Mouse (Mus musculus) midbrain, embryonic 16.5 days (tissue): ENCODE data around the gene Pcare. TPM values are rescaled to one million over a fixed set of nuclear protein-coding genes. Genes with fewer than 3 reads are reported as not detected.

ENCODE experiments used
- ATAC-seq: fragments of 200-750 bp; cut with Nextera tagmentation; 2 replicates; pipeline ENCODE4 v1.8.0; 2017; ENCODE audit warnings: moderate TSS enrichment
- H3K27ac ChIP-seq: fragments of 300-500 bp; sonication (generic); 2 replicates; pipeline ENCODE4 v1.5.1; 2014; ENCODE audit warnings: mild to moderate bottlenecking, low read length, mixed read lengths
- H3K27me3 ChIP-seq: fragments of 300-500 bp; sonication (generic); 2 replicates; pipeline ENCODE4 v1.6.1; 2014; ENCODE audit warnings: low read depth, low read length, mixed read lengths; ENCODE audit not compliant: control insufficient read depth, insufficient read depth
- H3K36me3 ChIP-seq: fragments of 300-500 bp; sonication (generic); 2 replicates; pipeline ENCODE4 v1.6.1; 2014; ENCODE audit warnings: mild to moderate bottlenecking, low read length, moderate library complexity, mixed read lengths; ENCODE audit not compliant: control insufficient read depth, insufficient read depth
- H3K4me1 ChIP-seq: fragments of 300-500 bp; sonication (generic); 2 replicates; pipeline ENCODE4 v1.6.1; 2014; ENCODE audit warnings: mild to moderate bottlenecking, low read length, mixed read lengths; ENCODE audit not compliant: control insufficient read depth, insufficient read depth
- H3K4me2 ChIP-seq: fragments of 300-500 bp; sonication (generic); 2 replicates; pipeline ENCODE4 v1.6.1; 2014; ENCODE audit warnings: mild to moderate bottlenecking, low read length, mixed read lengths
- H3K4me3 ChIP-seq: fragments of 300-500 bp; sonication (generic); 2 replicates; pipeline ENCODE4 v1.5.1; 2014; ENCODE audit warnings: low read depth, mild to moderate bottlenecking, low read length, moderate library complexity, mixed read lengths
- H3K9ac ChIP-seq: fragments of 300-500 bp; sonication (generic); 2 replicates; pipeline ENCODE4 v1.6.1; 2014; ENCODE audit warnings: low read depth, low read length, mixed read lengths
- H3K9me3 ChIP-seq: fragments of 300-500 bp; sonication (generic); replicated peaks from 2 replicates; pipeline ENCODE4 v1.6.1; 2014; ENCODE audit warnings: mild to moderate bottlenecking, low read length, mixed read lengths; ENCODE audit not compliant: control insufficient read depth, poor library complexity, severe bottlenecking
- WGBS: fragments of 180-500 bp; shearing (Covaris S2); extraction: QIAGEN DNeasy Blood & Tissue Kit; methylation state at CpG from one replicate; pipeline ENCODE4 v1.1.7; 2014; 5-methylcytosine and 5-hydroxymethylcytosine counted together
- polyA plus RNA-seq: library from polyadenylated mRNA; unstranded; fragments of >200 nt; fragmentation: Nextera tagmentation; extraction: Ambion mirVana; gene quantifications from 2 replicates; pipeline ENCODE4 v1.2.1, GENCODE M21; 2015

Gene Pcare
- polyA plus RNA-seq, result not detected in 2 replicates

GRCm38 (mm10) chr17:71752831-71753230 is at the start of gene Pcare:
TSS of gene Pcare (minus strand) at chr17:71752894.
- H3K4me2 ChIP-seq, result no peak within 1 kb of the TSS
- H3K27ac ChIP-seq, result no peak within 1 kb of the TSS
- no peak within 1 kb of the TSS for H3K9ac ChIP-seq
- 47% methylated on average over 10 of the region's 10 CpGs for WGBS
- H3K9me3 ChIP-seq, result no peaks in the 10 kb centered on the region
- H3K4me1 ChIP-seq, result no peaks in the 10 kb centered on the region; the same call in 1 of the 2 replicates
- no peaks in the 10 kb centered on the region for H3K36me3 ChIP-seq
- no peak within 1 kb of the TSS for H3K4me3 ChIP-seq
- no peaks in the 10 kb centered on the region for H3K27me3 ChIP-seq
- ATAC-seq, result no peak

DNA sequence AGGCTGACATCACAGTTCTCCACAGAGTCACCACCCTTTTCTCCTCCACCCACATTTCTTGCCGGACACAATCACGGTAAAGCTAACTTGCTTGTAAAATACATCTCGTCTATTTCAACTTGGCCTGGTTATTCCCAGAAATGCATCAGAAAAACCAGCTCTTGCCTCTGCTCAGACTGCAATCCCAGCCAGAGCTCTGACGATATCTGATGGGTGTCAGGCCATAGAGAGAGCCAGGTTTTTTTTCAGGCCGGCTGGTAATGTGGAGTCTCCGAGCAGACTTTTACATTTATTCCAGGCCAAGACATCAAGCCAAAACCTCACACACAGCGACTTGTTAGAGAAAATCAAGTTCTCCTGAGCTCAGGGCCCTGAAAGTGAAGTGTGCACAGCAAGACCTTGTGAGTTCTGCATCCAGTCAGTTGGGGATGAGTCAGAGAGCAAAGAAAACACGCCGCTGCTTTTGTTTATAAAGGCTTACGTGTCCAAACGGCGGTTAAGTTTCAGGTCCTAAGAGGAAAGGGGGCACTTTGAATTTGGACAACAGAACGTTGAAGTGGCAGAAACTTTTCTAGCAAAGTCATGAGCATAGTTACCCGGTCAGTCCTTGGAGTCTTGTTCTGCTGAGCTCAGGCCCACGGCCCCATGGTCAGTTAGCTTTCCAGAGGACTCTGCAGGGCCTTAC is 43.0 kb upstream of the Pcare start:
- Histone ChIP-seq H3K9ac (no peak overlapping the region), H3K4me2 (no peak overlapping the region), H3K4me3 (no peak overlapping the region), H3K27ac (no peak overlapping the region), H3K9me3 (peaks cover 2% of the 10 kb centered on the region; the same call in 1 of the 2 replicates), H3K27me3 (no peaks in the 10 kb centered on the region), H3K36me3 (peaks cover 13% of the 10 kb centered on the region), H3K4me1 (no peaks in the 10 kb centered on the region)
- 88% methylated on average over 15 of the region's 15 CpGs for WGBS
- ATAC-seq, result no peak

GRCm38 (mm10) chr17:71791622-71792021 is 38.9 kb upstream of the Pcare start:
- Histone ChIP-seq H3K36me3 (peaks cover 14% of the 10 kb centered on the region), H3K27ac (no peak overlapping the region), H3K4me3 (no peak overlapping the region), H3K4me2 (no peak overlapping the region), H3K27me3 (no peaks in the 10 kb centered on the region), H3K9ac (no peak overlapping the region), H3K9me3 (peaks cover 2% of the 10 kb centered on the region; the same call in 1 of the 2 replicates), H3K4me1 (no peaks in the 10 kb centered on the region)
- no peak for ATAC-seq
- whole genome bisulfite sequencing, result 91% methylated on average over 4 of the region's 4 CpGs

- 92% methylated on average over 4 of the region's 4 CpGs for WGBS
- no peaks in the 10 kb centered on the region for H3K4me1 ChIP-seq
Observed at GRCm38 (mm10) chr17:71791109-71791508, 38.4 kb upstream of the Pcare start.

GRCm38 (mm10) chr17:71786456-71786855 is 33.8 kb upstream of the Pcare start:
- no peak overlapping the region for H3K4me2 ChIP-seq
- H3K4me1 ChIP-seq, result peaks cover 20% of the 10 kb centered on the region
- no peak overlapping the region for H3K4me3 ChIP-seq
- no peak overlapping the region for H3K9ac ChIP-seq
- no peak overlapping the region for H3K27ac ChIP-seq
- no peak for ATAC-seq
- no peaks in the 10 kb centered on the region for H3K27me3 ChIP-seq
- H3K36me3 ChIP-seq, result peaks cover 2% of the 10 kb centered on the region; the same call in 1 of the 2 replicates
- no peaks in the 10 kb centered on the region for H3K9me3 ChIP-seq

More at GRCm38 (mm10) chr17:71791109-71791508, 38.4 kb upstream of the Pcare start:
- Histone ChIP-seq H3K36me3 (peaks cover 14% of the 10 kb centered on the region), H3K27me3 (no peaks in the 10 kb centered on the region), H3K9ac (no peak overlapping the region), H3K9me3 (peaks cover 2% of the 10 kb centered on the region; the same call in 1 of the 2 replicates), H3K27ac (no peak overlapping the region), H3K4me3 (no peak overlapping the region), H3K4me2 (no peak overlapping the region)
- no peak for ATAC-seq

GRCm38 (mm10) chr17:71783366-71783735 is 30.7 kb upstream of the Pcare start:
- H3K27me3 ChIP-seq, result no peaks in the 10 kb centered on the region
- peaks cover 20% of the 10 kb centered on the region for H3K4me1 ChIP-seq
- H3K4me3 ChIP-seq, result peak overlapping the region; percentile 88
- H3K4me2 ChIP-seq, result peak overlapping the region; percentile 90
- H3K27ac ChIP-seq, result peak overlapping the region; percentile 82
- WGBS, result 3% methylated on average over 10 of the region's 10 CpGs
- no peaks in the 10 kb centered on the region for H3K36me3 ChIP-seq
- ATAC-seq, result peak; percentile 19
- H3K9ac ChIP-seq, result peak overlapping the region; percentile 93
- peaks cover 5% of the 10 kb centered on the region; the same call in 1 of the 2 replicates for H3K9me3 ChIP-seq

- Histone ChIP-seq H3K9ac (peak overlapping the region; percentile 93), H3K4me2 (peak overlapping the region; percentile 90), H3K36me3 (no peaks in the 10 kb centered on the region), H3K27ac (peak overlapping the region; percentile 82), H3K4me3 (peak overlapping the region; percentile 88), H3K27me3 (no peaks in the 10 kb centered on the region), H3K9me3 (peaks cover 7% of the 10 kb centered on the region; the same call in 1 of the 2 replicates), H3K4me1 (peaks cover 20% of the 10 kb centered on the region)
- peak; percentile 80 for ATAC-seq
- under 1% methylated on average over 47 of the region's 59 CpGs for WGBS
Observed at GRCm38 (mm10) chr17:71782699-71783365, 30.1 kb upstream of the Pcare start.

DNA sequence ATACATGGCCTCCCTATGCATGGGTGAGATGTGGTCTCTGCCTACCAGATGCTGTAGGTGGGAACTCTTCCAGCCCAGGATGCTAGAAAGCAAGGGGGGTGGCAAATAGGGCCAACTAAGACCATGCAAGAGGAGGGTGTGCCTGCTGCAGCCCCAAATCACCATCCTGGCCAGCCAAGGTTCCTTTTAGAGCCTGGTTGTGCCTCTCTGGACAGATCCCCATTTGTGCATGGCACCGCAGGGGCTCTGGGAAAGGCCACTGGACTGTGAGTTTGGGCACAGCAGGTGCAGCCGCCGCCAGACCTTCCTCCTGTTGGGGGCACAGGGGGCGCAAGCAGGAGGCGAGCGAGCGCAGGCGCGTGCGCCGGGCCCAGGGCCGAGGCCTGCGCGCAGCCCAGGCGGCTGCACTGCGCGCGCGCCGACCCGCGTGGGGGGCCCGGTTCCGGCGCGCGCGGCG is 29.6 kb upstream of the Pcare start:
- peak; percentile 94 for ATAC-seq
- peaks cover 7% of the 10 kb centered on the region; the same call in 1 of the 2 replicates for H3K9me3 ChIP-seq
- WGBS, result 0% methylated on average over 27 of the region's 29 CpGs
- peak overlapping the region; percentile 82 for H3K27ac ChIP-seq
- H3K4me1 ChIP-seq, result peaks cover 20% of the 10 kb centered on the region
- H3K4me3 ChIP-seq, result peak overlapping the region; percentile 88
- no peaks in the 10 kb centered on the region for H3K27me3 ChIP-seq
- no peaks in the 10 kb centered on the region for H3K36me3 ChIP-seq
- peak overlapping the region; percentile 90 for H3K4me2 ChIP-seq
- H3K9ac ChIP-seq, result peak overlapping the region; percentile 93

DNA sequence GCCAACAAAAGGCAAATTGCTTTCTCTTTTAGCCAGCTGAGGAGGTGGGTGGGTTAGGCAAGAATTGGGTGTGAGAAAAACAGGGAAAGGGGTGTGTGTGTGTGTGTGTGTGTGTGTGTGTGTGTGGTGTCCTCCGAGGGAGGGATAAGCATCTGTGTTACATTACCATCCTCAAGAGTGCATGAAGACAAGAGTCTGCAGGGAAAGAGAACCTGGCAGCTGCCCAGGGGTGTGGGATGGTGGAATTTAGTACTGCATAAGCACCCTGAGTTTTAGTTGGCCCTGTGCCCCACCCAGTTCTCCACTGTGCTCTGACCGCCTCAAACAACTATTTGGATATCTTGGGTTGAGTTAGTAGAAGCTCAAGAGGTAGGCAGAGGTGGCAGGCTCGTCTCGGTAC is 28.3 kb upstream of the Pcare start:
- no peaks in the 10 kb centered on the region for H3K27me3 ChIP-seq
- whole genome bisulfite sequencing, result 89% methylated on average over 4 of the region's 4 CpGs
- H3K4me2 ChIP-seq, result no peak overlapping the region
- H3K27ac ChIP-seq, result no peak overlapping the region
- peaks cover 7% of the 10 kb centered on the region; the same call in 1 of the 2 replicates for H3K9me3 ChIP-seq
- H3K36me3 ChIP-seq, result no peaks in the 10 kb centered on the region
- peaks cover 20% of the 10 kb centered on the region for H3K4me1 ChIP-seq
- no peak for ATAC-seq
- no peak overlapping the region for H3K9ac ChIP-seq
- no peak overlapping the region for H3K4me3 ChIP-seq
